Mouse (Mus musculus): Measurements from ENCODE around the gene Rnf181.

The Rnf181 gene

DNA sequence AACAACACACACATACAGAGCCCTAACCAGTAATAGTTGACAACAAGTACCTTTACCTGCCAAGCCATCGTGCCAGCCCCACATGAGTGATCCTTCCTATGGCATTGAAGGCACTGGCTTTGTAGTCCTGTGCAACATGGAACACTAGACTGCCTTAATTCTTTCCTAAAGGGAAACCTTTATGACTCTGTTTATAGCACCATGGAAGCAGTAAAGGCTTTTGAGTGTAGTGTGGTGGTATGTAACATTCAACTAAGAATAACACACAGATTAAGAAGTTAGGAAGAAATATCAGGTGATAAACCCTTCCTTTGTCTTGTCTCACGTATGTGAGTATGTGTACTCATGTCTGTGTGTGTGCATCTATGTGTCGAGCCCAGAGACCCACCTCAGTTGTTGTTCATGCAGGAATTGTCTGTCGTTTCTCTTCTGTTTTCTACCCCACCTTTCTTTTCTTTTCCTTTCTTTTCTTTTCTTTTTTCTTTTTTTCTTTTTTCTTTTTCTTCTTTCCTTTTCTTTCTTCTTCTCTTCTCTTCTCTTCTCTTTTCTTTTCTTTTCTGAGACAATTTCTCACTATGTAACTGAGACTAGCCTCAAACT is at the start of gene Rnf181:
Gene Rnf181 (minus strand): TSS at position 113 of the 600 bp plus-strand sequence.
- DNase-seq (ENCODE audit: low spot score in 2 of 2), result no peak

GRCm38 (mm10) chr6:72415964-72416772 is 49.4 kb upstream of the Rnf181 start:
- DNase-seq (ENCODE audit: low spot score in 2 of 2), result no peak

DNA sequence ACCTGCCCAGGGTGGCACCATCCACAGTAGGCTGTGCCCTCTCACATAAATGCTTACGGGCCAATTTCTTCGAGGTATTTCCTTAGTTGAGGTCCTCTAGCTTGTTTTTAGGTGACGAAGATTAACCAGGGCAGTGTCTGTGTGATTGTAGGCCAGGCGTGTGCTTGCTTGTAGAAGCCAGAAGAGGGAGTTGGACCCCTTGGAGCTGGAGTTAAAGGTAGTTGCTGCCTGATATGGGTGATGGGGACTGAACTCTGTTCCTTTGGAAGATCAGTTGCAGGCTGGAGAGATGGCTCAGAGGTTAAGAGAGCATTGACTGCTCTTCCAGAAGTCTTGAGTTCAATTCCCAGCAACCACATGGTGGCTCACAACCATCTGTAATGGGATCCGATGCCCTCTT is 48.4 kb upstream of the Rnf181 start:
- DNase-seq (ENCODE audit: low spot score in 2 of 2), result no peak

- peak; percentile 79 to 92 for DNase-seq (ENCODE audit: low spot score in 2 of 2)
These were observed 47.5 kb upstream of the Rnf181 start, which contains the start of gene Ggcx for GRCm38 (mm10) chr6:72414076-72414756. Gene Ggcx (plus strand): TSS chr6:72414308.

GRCm38 (mm10) chr6:72410518-72410917 is 43.8 kb upstream of the Rnf181 start:
- DNase-seq (ENCODE audit: low spot score in 2 of 2), result no peak

DNA sequence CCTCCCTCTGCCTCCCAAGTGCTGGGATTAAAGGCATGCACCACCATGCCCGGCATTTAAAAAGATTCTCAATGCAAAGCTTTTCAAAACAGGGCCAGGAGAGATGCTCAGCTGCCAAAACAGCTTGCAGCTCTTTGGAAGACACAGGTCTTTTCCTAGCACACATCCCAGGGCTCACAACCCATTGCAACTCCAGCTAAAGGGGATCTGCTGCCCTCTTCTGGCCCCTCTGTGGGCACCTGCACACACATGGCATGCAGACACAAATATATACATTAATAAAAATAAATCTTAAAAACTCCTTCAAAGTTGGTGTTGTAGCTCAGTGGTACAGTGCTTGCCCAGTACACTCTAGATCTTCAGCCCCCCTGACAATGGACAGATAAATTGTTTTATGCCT is 43.2 kb upstream of the Rnf181 start:
- DNase-seq (ENCODE audit: low spot score in 2 of 2), result no peak

- peak in 1 of 2 experiments; percentile 72 for DNase-seq (ENCODE audit: low spot score in 2 of 2)
These were observed 42.8 kb upstream of the Rnf181 start for GRCm38 (mm10) chr6:72409567-72409966.

- peak in 1 of 2 experiments; percentile 89 for DNase-seq (ENCODE audit: low spot score in 2 of 2)
These were observed 40.4 kb upstream of the Rnf181 start for GRCm38 (mm10) chr6:72407119-72407518.

- no peak for DNase-seq (ENCODE audit: low spot score in 2 of 2)
These were observed 38.6 kb upstream of the Rnf181 start for GRCm38 (mm10) chr6:72405356-72405755.

GRCm38 (mm10) chr6:72401875-72402274 is 35.1 kb upstream of the Rnf181 start:
- peak in 1 of 2 experiments; percentile 79 for DNase-seq (ENCODE audit: low spot score in 2 of 2)

DNA sequence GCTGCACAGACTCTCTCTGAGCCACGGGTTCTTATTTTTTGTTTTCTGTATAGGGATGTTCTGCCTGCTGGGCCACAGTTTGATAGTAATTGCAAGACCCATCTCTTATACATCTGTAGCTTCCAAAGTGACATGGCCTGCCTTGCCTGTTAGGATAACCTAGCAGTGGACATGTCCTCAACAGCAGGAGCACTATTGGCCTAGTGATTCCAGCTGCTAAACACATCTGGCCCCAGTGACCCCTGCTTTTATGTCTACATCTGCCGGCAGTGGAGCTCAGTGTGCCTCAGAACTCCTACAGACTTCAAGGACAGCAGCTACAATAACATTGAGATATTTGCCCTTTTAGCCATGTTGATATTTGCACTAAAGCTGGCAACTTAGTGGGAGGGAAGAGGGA is 33.2 kb upstream of the Rnf181 start:
- no peak for DNase-seq (ENCODE audit: low spot score in 2 of 2)

DNA sequence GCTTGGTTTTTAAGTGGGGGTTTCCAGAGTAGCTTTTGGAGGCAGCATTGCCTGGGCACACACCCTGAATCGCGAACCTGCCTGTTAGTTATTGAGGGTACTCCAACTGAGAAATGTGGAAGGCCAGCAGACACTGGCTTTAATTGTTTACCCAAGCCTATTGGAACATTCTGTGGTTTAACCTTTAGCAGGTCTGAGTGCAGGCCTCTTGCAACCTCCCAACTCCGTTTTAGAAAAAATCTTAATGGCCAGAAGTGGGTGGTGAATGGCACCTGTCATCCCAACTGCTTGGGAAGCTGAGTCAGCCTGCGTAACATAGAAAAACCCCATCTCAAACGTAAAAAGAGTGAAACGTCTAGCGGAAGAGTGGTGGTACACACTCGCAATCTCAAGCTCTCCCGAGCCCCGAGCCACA is 30.1 kb upstream of the Rnf181 start:
- DNase-seq (ENCODE audit: low spot score in 2 of 2), result no peak

DNA sequence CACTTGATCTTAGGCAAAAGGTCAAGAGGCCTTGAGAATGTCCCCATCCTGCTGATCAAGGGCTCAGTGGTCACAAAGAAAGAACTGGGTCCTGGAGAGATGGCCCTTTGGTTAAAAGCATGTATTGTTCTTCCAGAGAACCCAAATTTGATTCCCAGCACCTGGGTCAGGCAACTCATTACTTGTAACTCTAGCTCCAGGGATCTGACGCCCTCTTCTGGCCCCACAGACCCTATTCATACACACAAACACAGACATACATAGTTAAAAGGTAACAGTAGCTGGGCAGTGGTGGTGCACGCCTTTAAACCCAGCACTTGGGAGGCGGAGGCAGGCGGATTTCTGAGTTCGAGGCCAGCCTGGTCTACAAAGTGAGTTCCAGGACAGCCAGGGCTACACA is 25.6 kb upstream of the Rnf181 start:
- no peak for DNase-seq (ENCODE audit: low spot score in 2 of 2)

GRCm38 (mm10) chr6:72390795-72391521 is 24.2 kb upstream of the Rnf181 start:
- no peak for DNase-seq (ENCODE audit: low spot score in 2 of 2)

- DNase-seq (ENCODE audit: low spot score in 2 of 2), result peak in 1 of 2 experiments; percentile 37
These were observed 23.4 kb upstream of the Rnf181 start, which contains the start of gene Vamp8 for GRCm38 (mm10) chr6:72389941-72390771. Gene Vamp8 (minus strand): TSS chr6:72390703.

DNA sequence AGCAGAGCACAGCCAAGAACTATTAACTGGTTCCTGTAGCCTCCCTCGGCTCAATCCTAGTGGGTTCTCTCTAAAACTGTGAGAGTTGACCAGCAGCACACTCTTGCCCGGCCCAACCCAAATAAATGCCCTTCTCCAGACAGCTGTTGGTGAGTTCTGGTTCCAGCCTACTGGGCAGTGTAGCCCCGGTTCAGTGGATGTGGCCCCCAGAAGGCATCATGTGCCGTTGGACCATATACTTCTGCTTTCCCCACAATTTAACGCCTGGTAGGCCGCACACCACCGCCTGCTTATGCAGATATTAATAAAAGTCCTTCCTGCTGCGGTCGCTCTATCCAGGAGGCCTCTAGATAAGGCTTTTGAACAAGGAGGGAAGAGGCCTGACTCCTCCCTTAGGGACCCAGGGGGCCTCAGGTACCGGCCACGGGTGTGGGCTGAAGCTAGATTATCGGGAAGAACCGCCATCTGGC is 22.8 kb upstream of the Rnf181 start:
- no peak for DNase-seq (ENCODE audit: low spot score in 2 of 2)

DNA sequence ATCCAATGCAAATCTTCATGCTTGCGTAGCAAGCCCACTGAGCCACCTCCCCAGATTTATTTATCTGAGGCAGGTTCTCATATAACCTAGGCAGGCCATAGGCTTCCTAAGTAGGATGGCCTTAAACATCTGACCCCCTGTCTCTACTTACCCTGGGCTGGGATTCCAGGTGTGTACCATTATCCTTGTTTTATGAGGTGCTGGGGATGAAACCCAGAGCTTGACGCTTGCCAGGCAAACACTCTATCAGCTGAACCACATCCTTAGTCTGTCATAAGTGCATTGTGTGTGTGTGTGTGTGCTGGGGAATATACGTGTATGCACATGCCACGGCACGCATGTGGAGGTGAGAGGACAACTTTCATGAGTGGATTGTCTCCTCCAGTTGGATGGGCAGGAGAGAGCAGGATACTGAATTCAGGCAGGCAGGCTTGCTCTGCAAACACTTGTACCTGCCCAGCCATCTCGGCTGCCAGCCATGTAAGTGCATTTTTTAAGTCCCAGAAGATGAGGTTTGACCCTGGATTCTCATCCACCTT is 22.1 kb upstream of the Rnf181 start:
- no peak for DNase-seq (ENCODE audit: low spot score in 2 of 2)

GRCm38 (mm10) chr6:72388266-72388665 is 21.5 kb upstream of the Rnf181 start:
- no peak for DNase-seq (ENCODE audit: low spot score in 2 of 2)

- no peak for DNase-seq (ENCODE audit: low spot score in 2 of 2)
These were observed 21.1 kb upstream of the Rnf181 start for GRCm38 (mm10) chr6:72387816-72388215.

GRCm38 (mm10) chr6:72386561-72386960 is 19.8 kb upstream of the Rnf181 start:
- no peak for DNase-seq (ENCODE audit: low spot score in 2 of 2)

DNA sequence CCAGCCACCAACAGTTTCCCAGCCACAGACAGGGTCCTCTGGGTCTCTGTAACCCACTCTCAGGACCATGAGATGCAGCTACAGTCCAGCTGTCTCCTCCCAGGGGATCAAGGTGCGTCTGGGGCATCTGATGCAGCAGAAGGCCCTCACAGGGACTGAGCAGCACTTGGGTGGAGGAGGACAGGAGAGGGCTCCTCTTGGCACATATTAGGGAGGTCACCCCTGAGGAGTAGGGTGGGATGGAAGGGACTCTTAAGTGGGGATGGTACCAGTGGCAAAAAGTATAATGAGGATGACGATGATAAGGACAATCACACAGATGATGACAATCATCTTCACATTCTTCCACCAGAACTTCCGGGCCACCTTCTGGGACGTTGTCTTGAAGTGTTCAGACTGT is 18.5 kb upstream of the Rnf181 start:
- no peak for DNase-seq (ENCODE audit: low spot score in 2 of 2)

Data from left cerebral cortex, adult 9 months (tissue).